Mouse (Mus musculus): Measurements from ENCODE around the gene Fgf18. TPM values are rescaled to one million over a fixed set of nuclear protein-coding genes. Genes with fewer than 3 reads are reported as not detected.

Gene Fgf18
- total and polyA plus RNA-seq, 2 experiments from 2014 or later: 5.2 to 8.1 TPM

GRCm38 (mm10) chr11:33107540-33107939 lies 39.7 kb downstream of the Fgf18 start:
- Histone ChIP-seq H3K27ac (ENCODE audit: low read depth, low read length) (no peak overlapping the region), H3K9me3 (ENCODE audit: low read length) (no peaks in the 10 kb centered on the region), H3K4me1 (ENCODE audit: insufficient read depth) (no peaks in the 10 kb centered on the region), H3K4me2 (ENCODE audit: low read depth) (no peak overlapping the region), H3K36me3 (ENCODE audit: insufficient read depth) (no peaks in the 10 kb centered on the region), H3K27me3 (ENCODE audit: insufficient read depth, low read length) (no peaks in the 10 kb centered on the region), H3K4me3 (ENCODE audit: low read depth, low read length) (no peak overlapping the region), H3K9ac (no peak overlapping the region)
- ATAC-seq (no peak), DNase-seq (no peak)
- no peak for TF ChIP-seq CTCF (IDR thresholded peaks at IDR 0.05; ENCODE audit: low read depth)
- 41% methylated on average over 3 of the region's 3 CpGs for WGBS

- H3K9me3 ChIP-seq (ENCODE audit: low read length): no peaks in the 10 kb centered on the region
- no peak overlapping the region for H3K9ac ChIP-seq
- no peaks in the 10 kb centered on the region for H3K36me3 ChIP-seq (ENCODE audit: insufficient read depth)
- no peak overlapping the region for H3K4me2 ChIP-seq (ENCODE audit: low read depth)
- ATAC-seq: peak; percentile 58
- no peaks in the 10 kb centered on the region for H3K27me3 ChIP-seq (ENCODE audit: insufficient read depth, low read length)
- 37% methylated on average over 8 of the region's 8 CpGs for WGBS
- no peak overlapping the region for H3K27ac ChIP-seq (ENCODE audit: low read depth, low read length)
- no peak overlapping the region for H3K4me3 ChIP-seq (ENCODE audit: low read depth, low read length)
- TF ChIP-seq CTCF (IDR thresholded peaks at IDR 0.05; ENCODE audit: low read depth): no peak
- DNase-seq: peak; percentile 30
- no peaks in the 10 kb centered on the region; the same call in 1 of the 2 replicates for H3K4me1 ChIP-seq (ENCODE audit: insufficient read depth)
Measured at GRCm38 (mm10) chr11:33104911-33105316, 42.3 kb downstream of the Fgf18 start.

- no peaks in the 10 kb centered on the region; the same call in 1 of the 2 replicates for H3K4me1 ChIP-seq (ENCODE audit: insufficient read depth)
- no peak overlapping the region for H3K4me2 ChIP-seq (ENCODE audit: low read depth)
- no peak for TF ChIP-seq CTCF (IDR thresholded peaks at IDR 0.05; ENCODE audit: low read depth)
- H3K36me3 ChIP-seq (ENCODE audit: insufficient read depth): no peaks in the 10 kb centered on the region
- no peaks in the 10 kb centered on the region for H3K27me3 ChIP-seq (ENCODE audit: insufficient read depth, low read length)
- DNase-seq (no peak), ATAC-seq (no peak)
- H3K9me3 ChIP-seq (ENCODE audit: low read length): no peaks in the 10 kb centered on the region
- no peak overlapping the region for H3K27ac ChIP-seq (ENCODE audit: low read depth, low read length)
- 83% methylated on average over 13 of the region's 13 CpGs for WGBS
- no peak overlapping the region for H3K4me3 ChIP-seq (ENCODE audit: low read depth, low read length)
- no peak overlapping the region for H3K9ac ChIP-seq
Measured at GRCm38 (mm10) chr11:33103291-33103943, 43.8 kb downstream of the Fgf18 start.

GRCm38 (mm10) chr11:33100027-33100507 lies 47.1 kb downstream of the Fgf18 start:
- no peaks in the 10 kb centered on the region for H3K27me3 ChIP-seq (ENCODE audit: insufficient read depth, low read length)
- no peak for TF ChIP-seq CTCF (IDR thresholded peaks at IDR 0.05; ENCODE audit: low read depth)
- 26% methylated on average over 10 of the region's 10 CpGs for WGBS
- H3K36me3 ChIP-seq (ENCODE audit: insufficient read depth): no peaks in the 10 kb centered on the region
- DNase-seq (no peak), ATAC-seq (peak; percentile 23; the same call in 1 of the 2 replicates)
- peak overlapping the region; percentile 24 for H3K4me2 ChIP-seq (ENCODE audit: low read depth)
- H3K4me1 ChIP-seq (ENCODE audit: insufficient read depth): no peaks in the 10 kb centered on the region; the same call in 1 of the 2 replicates
- no peak overlapping the region for H3K27ac ChIP-seq (ENCODE audit: low read depth, low read length)
- H3K9ac ChIP-seq: no peak overlapping the region; the same call in 1 of the 2 replicates
- H3K9me3 ChIP-seq (ENCODE audit: low read length): no peaks in the 10 kb centered on the region
- H3K4me3 ChIP-seq (ENCODE audit: low read depth, low read length): no peak overlapping the region

GRCm38 (mm10) chr11:33099425-33099824 lies 47.8 kb downstream of the Fgf18 start:
- ATAC-seq (no peak), DNase-seq (no peak)
- Histone ChIP-seq H3K4me2 (ENCODE audit: low read depth) (no peak overlapping the region), H3K27ac (ENCODE audit: low read depth, low read length) (no peak overlapping the region), H3K36me3 (ENCODE audit: insufficient read depth) (no peaks in the 10 kb centered on the region), H3K27me3 (ENCODE audit: insufficient read depth, low read length) (no peaks in the 10 kb centered on the region), H3K4me1 (ENCODE audit: insufficient read depth) (no peaks in the 10 kb centered on the region; the same call in 1 of the 2 replicates), H3K4me3 (ENCODE audit: low read depth, low read length) (no peak overlapping the region), H3K9ac (no peak overlapping the region), H3K9me3 (ENCODE audit: low read length) (no peaks in the 10 kb centered on the region)
- no peak for TF ChIP-seq CTCF (IDR thresholded peaks at IDR 0.05; ENCODE audit: low read depth)
- 46% methylated on average over 4 of the region's 4 CpGs for WGBS

GRCm38 (mm10) chr11:33098446-33098845 lies 48.8 kb downstream of the Fgf18 start:
- TF ChIP-seq CTCF (IDR thresholded peaks at IDR 0.05; ENCODE audit: low read depth): no peak
- Histone ChIP-seq H3K9me3 (ENCODE audit: low read length) (no peaks in the 10 kb centered on the region), H3K4me1 (ENCODE audit: insufficient read depth) (no peaks in the 10 kb centered on the region; the same call in 1 of the 2 replicates), H3K36me3 (ENCODE audit: insufficient read depth) (no peaks in the 10 kb centered on the region), H3K27me3 (ENCODE audit: insufficient read depth, low read length) (no peaks in the 10 kb centered on the region), H3K9ac (no peak overlapping the region), H3K27ac (ENCODE audit: low read depth, low read length) (no peak overlapping the region), H3K4me2 (ENCODE audit: low read depth) (no peak overlapping the region), H3K4me3 (ENCODE audit: low read depth, low read length) (no peak overlapping the region)
- WGBS: 87% methylated on average over 12 of the region's 12 CpGs
- ATAC-seq: no peak
- DNase-seq: no peak

- Histone ChIP-seq H3K27me3 (ENCODE audit: insufficient read depth, low read length) (no peaks in the 10 kb centered on the region), H3K9me3 (ENCODE audit: low read length) (no peaks in the 10 kb centered on the region), H3K4me2 (ENCODE audit: low read depth) (no peak overlapping the region), H3K4me3 (ENCODE audit: low read depth, low read length) (no peak overlapping the region), H3K4me1 (ENCODE audit: insufficient read depth) (no peaks in the 10 kb centered on the region; the same call in 1 of the 2 replicates), H3K36me3 (ENCODE audit: insufficient read depth) (no peaks in the 10 kb centered on the region), H3K9ac (no peak overlapping the region), H3K27ac (ENCODE audit: low read depth, low read length) (no peak overlapping the region)
- peak; percentile 67 for TF ChIP-seq CTCF (IDR thresholded peaks at IDR 0.05; ENCODE audit: low read depth)
- DNase-seq (no peak), ATAC-seq (no peak)
- WGBS: 63% methylated on average over 8 of the region's 8 CpGs
Measured at GRCm38 (mm10) chr11:33097855-33098254, 49.3 kb downstream of the Fgf18 start.
